Mouse (Mus musculus) CD8-positive naive resting alpha-beta T cell, adult 57 days (primary cell): ENCODE results near the gene 2310050C09Rik. TPM values are rescaled to one million over a fixed set of nuclear protein-coding genes. Genes with fewer than 3 reads are reported as not detected.

Source experiments
- total RNA-seq: library from RNA; stranded (reverse); gene quantifications from one replicate; pipeline ENCODE4 v1.2.4, GENCODE M21; 2023

The 2310050C09Rik gene
- total RNA-seq = not detected

GRCm38 (mm10) chr3:92870116-92870515, at the start of gene 2310050C09Rik:
Gene 2310050C09Rik (minus strand): TSS chr3:92870216.

GRCm38 (mm10) chr3:92851186-92851585, 18.8 kb downstream of the 2310050C09Rik start, which contains the start of gene Lce1l:
Gene Lce1l (minus strand): TSS chr3:92851286.

GRCm38 (mm10) chr3:92827108-92827507, 42.9 kb downstream of the 2310050C09Rik start, which contains the start of gene Kprp:
Gene Kprp (minus strand): TSS chr3:92827247.

Other genes with a start within 250 kb of the 2310050C09Rik start
- not detected for gene Lce6a, start 248.6 kb downstream of the 2310050C09Rik start, total RNA-seq
- not detected for gene Lce1a1, start 221.9 kb downstream of the 2310050C09Rik start, total RNA-seq
- not detected for gene Lce1b, start 213.3 kb downstream of the 2310050C09Rik start, total RNA-seq
- not detected for gene Lce1a2, start 199.9 kb downstream of the 2310050C09Rik start, total RNA-seq
- not detected for gene Lce1c, start 191.0 kb downstream of the 2310050C09Rik start, total RNA-seq
- not detected for gene Lce1d, start 183.0 kb downstream of the 2310050C09Rik start, total RNA-seq
- not detected for gene Lce1e, start 161.1 kb downstream of the 2310050C09Rik start, total RNA-seq
- not detected for gene Lce1f, start 149.9 kb downstream of the 2310050C09Rik start, total RNA-seq
- not detected for gene Gm38119, start 131.1 kb downstream of the 2310050C09Rik start, total RNA-seq
- not detected for gene Lce1g, start 117.9 kb downstream of the 2310050C09Rik start, total RNA-seq
- gene Lce1h, start 105.2 kb downstream of the 2310050C09Rik start, total RNA-seq = not detected
- not detected for gene Lce1i, start 91.3 kb downstream of the 2310050C09Rik start, total RNA-seq
- gene Lce1j, start 79.7 kb downstream of the 2310050C09Rik start, total RNA-seq = not detected
- gene Lce1k, start 62.3 kb downstream of the 2310050C09Rik start, total RNA-seq = not detected
- gene Kprp, start 43.0 kb downstream of the 2310050C09Rik start, total RNA-seq = not detected
- not detected for gene Lce1l, start 18.9 kb downstream of the 2310050C09Rik start, total RNA-seq
- not detected for gene Lce3a, start 56.0 kb upstream of the 2310050C09Rik start, total RNA-seq
- not detected for gene Lce3b, start 62.8 kb upstream of the 2310050C09Rik start, total RNA-seq
- not detected for gene Lce3c, start 74.3 kb upstream of the 2310050C09Rik start, total RNA-seq
- gene Lce3d, start 87.2 kb upstream of the 2310050C09Rik start, total RNA-seq = not detected
- gene Lce3e, start 96.8 kb upstream of the 2310050C09Rik start, total RNA-seq = not detected
- not detected for gene Lce3f, start 122.0 kb upstream of the 2310050C09Rik start, total RNA-seq
- not detected for gene Crct1, start 145.5 kb upstream of the 2310050C09Rik start, total RNA-seq
- not detected for gene Lce1m, start 148.8 kb upstream of the 2310050C09Rik start, total RNA-seq
- not detected for gene Gm4858, start 198.6 kb upstream of the 2310050C09Rik start, total RNA-seq